Mouse (Mus musculus) heart, embryonic 13.5 days (tissue): ENCODE results near the gene 1700013H16Rik. TPM values are rescaled to one million over a fixed set of nuclear protein-coding genes. Genes with fewer than 3 reads are reported as not detected.

Source experiments
- ATAC-seq: fragments of 200-750 bp; cut with Nextera tagmentation; 2 replicates; pipeline ENCODE4 v1.8.0; 2017; ENCODE audit warnings: moderate TSS enrichment; ENCODE audit not compliant: insufficient number of reproducible peaks, low FRiP score, low TSS enrichment; ENCODE audit errors: extremely low read depth
- H3K27ac ChIP-seq: fragments of 300-500 bp; sonication (generic); replicated peaks from 2 replicates; pipeline ENCODE4 v1.5.1; 2015; ENCODE audit warnings: moderate library complexity, mild to moderate bottlenecking, inconsistent platforms
- H3K27me3 ChIP-seq: fragments of 300-500 bp; sonication (generic); replicated peaks from 2 replicates; pipeline ENCODE4 v1.6.1; 2015; ENCODE audit warnings: mild to moderate bottlenecking, inconsistent platforms
- H3K36me3 ChIP-seq: fragments of 300-500 bp; sonication (generic); 2 replicates; pipeline ENCODE4 v1.6.1; 2015; ENCODE audit warnings: mild to moderate bottlenecking, inconsistent platforms
- H3K4me1 ChIP-seq: fragments of 300-500 bp; sonication (generic); 2 replicates; pipeline ENCODE4 v1.6.1; 2015; ENCODE audit warnings: inconsistent platforms
- H3K4me2 ChIP-seq: fragments of 300-500 bp; sonication (generic); 2 replicates; pipeline ENCODE4 v1.6.1; 2015; ENCODE audit warnings: inconsistent platforms, mild to moderate bottlenecking, moderate library complexity
- H3K4me3 ChIP-seq: fragments of 300-500 bp; sonication (generic); 2 replicates; pipeline ENCODE4 v1.5.1; 2015; ENCODE audit warnings: moderate library complexity, mild to moderate bottlenecking, inconsistent platforms
- H3K9ac ChIP-seq: fragments of 300-500 bp; sonication (generic); 2 replicates; pipeline ENCODE4 v1.6.1; 2015; ENCODE audit warnings: inconsistent platforms, mild to moderate bottlenecking, moderate library complexity
- H3K9me3 ChIP-seq: fragments of 300-500 bp; sonication (generic); 2 replicates; pipeline ENCODE4 v1.6.1; 2016; ENCODE audit warnings: inconsistent platforms
- WGBS: fragments of 180-500 bp; shearing (Covaris S2); methylation state at CpG from one replicate; pipeline ENCODE4 v1.1.7; 2015; ENCODE audit warnings: mixed read lengths; 5-methylcytosine and 5-hydroxymethylcytosine counted together
- polyA plus RNA-seq: library from polyadenylated mRNA; unstranded; fragments of >200 nt; fragmentation: Nextera tagmentation; extraction: Ambion mirVana; gene quantifications from 2 replicates; pipeline ENCODE4 v1.2.1, GENCODE M21; 2015

1700013H16Rik gene
- polyA plus RNA-seq, 1 experiment from 2014 or later, result not detected

GRCm38 (mm10) chrX:53694008-53694777 is 63.4 kb downstream of the 1700013H16Rik start:
- no peaks in the 10 kb centered on the region for H3K9me3 ChIP-seq
- H3K4me2 ChIP-seq, result no peak overlapping the region
- H3K9ac ChIP-seq, result no peak overlapping the region
- no peak overlapping the region for H3K27ac ChIP-seq
- no peaks in the 10 kb centered on the region for H3K36me3 ChIP-seq
- ATAC-seq, result no peak
- H3K27me3 ChIP-seq, result peaks cover 9% of the 10 kb centered on the region
- H3K4me1 ChIP-seq, result no peaks in the 10 kb centered on the region
- 69% methylated on average over 9 of the region's 9 CpGs for WGBS
- no peak overlapping the region for H3K4me3 ChIP-seq

GRCm38 (mm10) chrX:53693141-53693540 is 64.5 kb downstream of the 1700013H16Rik start:
- Histone ChIP-seq H3K4me1 (no peaks in the 10 kb centered on the region), H3K9ac (no peak overlapping the region), H3K36me3 (no peaks in the 10 kb centered on the region), H3K27ac (no peak overlapping the region), H3K27me3 (peaks cover 9% of the 10 kb centered on the region), H3K4me2 (no peak overlapping the region), H3K4me3 (no peak overlapping the region), H3K9me3 (no peaks in the 10 kb centered on the region)
- no peak for ATAC-seq
- 64% methylated on average over 2 of the region's 2 CpGs for WGBS

Other genes with a start within 250 kb of the 1700013H16Rik start
- gene Rtl8c, start 149.8 kb downstream of the 1700013H16Rik start, polyA plus RNA-seq, result 42.5 and 54.0 TPM in 2 replicates
- not detected in 2 replicates for gene Gm14597, start 148.9 kb downstream of the 1700013H16Rik start, polyA plus RNA-seq
- gene Rtl8a, start 114.1 kb downstream of the 1700013H16Rik start, polyA plus RNA-seq, result 94.3 and 99.2 TPM in 2 replicates
- gene Rtl8b, start 87.4 kb downstream of the 1700013H16Rik start, polyA plus RNA-seq, result 65.3 and 77.3 TPM in 2 replicates
- 0.33 and 0.40 TPM in 2 replicates for gene 4930502E18Rik, start 33.0 kb downstream of the 1700013H16Rik start, polyA plus RNA-seq
- gene Zfp36l3, start 18.6 kb upstream of the 1700013H16Rik start, polyA plus RNA-seq, result not detected in 2 replicates
- gene Xlr, start 39.9 kb upstream of the 1700013H16Rik start, polyA plus RNA-seq, result 2.4 and 3.3 TPM in 2 replicates